Mouse (Mus musculus) frontal cortex, postnatal 10 days (tissue): ENCODE measurements at regions not wholly inside any gene's neighbourhood (a gene's known extent, or its start where the extent isn't known, plus 50 kb on each side); places are given as distances from the start of the nearest gene placed in this dataset.

Experiments used
- DNase-seq, 2 experiments: peaks; one replicate each; pipeline ENCODE4 v3.0.0; 2022; ENCODE audit warnings: low spot score in 2 of 2, mixed read lengths in 1 of 2

DNA sequence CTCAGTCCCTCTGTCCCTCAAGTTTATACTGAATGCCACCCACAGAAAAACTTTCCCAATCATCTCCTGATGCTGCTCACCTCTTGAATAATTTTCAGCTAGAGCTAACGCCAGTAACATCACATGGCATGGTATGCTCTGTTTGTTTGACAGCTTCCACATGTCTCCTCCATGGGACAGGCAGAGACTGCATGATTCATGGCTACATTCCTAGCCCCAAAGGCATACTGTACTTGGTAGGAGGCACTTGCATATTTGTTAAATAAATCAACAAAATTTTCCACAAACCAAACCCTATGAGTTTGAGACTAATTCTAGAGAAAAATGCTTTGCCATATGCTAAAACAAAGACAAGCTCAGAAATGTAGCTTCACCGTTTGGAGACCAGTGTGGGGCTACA is 304.9 kb downstream of the Rfpl4b start:
- DNase-seq = no peak
